ENCODE assay signal across 19 mouse cellular contexts in genomic region chr7:132444221-132444620, GRCm38 (mm10).
DNase-seq lines count a peak whose midpoint lies in the region; ATAC-seq and TF ChIP-seq lines count a peak whose summit lies in the region.
"Had no signal": no experiment of that assay in that cellular context is flagged by ENCODE, and none has a peak within 500 bp of the region (broad histone marks: within the 10 kb centered on the region; RNA-seq: fewer than 3 reads in every experiment).

No protein-coding gene starts in this region.

- no peaks in the 10 kb centered on the region for H3K36me3 ChIP-seq in heart, embryonic 13.5 days
- H3K36me3 ChIP-seq in stomach, embryonic 14.5 days (ENCODE audit: control insufficient read depth, insufficient read depth, low read length): no peaks in the 10 kb centered on the region
- no peaks in the 10 kb centered on the region for H3K36me3 ChIP-seq in stomach, postnatal 0 days (ENCODE audit: control insufficient read depth, insufficient read depth, low read length)
- H3K36me3 ChIP-seq in intestine, embryonic 15.5 days: no peaks in the 10 kb centered on the region
- H3K36me3 ChIP-seq in midbrain, postnatal 0 days (ENCODE audit: insufficient read depth, low read length): no peaks in the 10 kb centered on the region
- H3K36me3 ChIP-seq: liver, embryonic 12.5 days; midbrain, embryonic 15.5 days had no signal

- TF ChIP-seq CTCF in stomach, postnatal 0 days (IDR thresholded peaks at IDR 0.05; ENCODE audit: low read depth): no peak
- TF ChIP-seq CTCF in midbrain, postnatal 0 days (IDR thresholded peaks at IDR 0.05): no peak

- H3K27me3 ChIP-seq in heart, embryonic 13.5 days (replicated peaks): no peaks in the 10 kb centered on the region
- H3K27me3 ChIP-seq in stomach, embryonic 14.5 days (ENCODE audit: control insufficient read depth, insufficient read depth, low read length): no peaks in the 10 kb centered on the region
- H3K27me3 ChIP-seq in stomach, postnatal 0 days (ENCODE audit: control insufficient read depth, insufficient read depth, low read length): no peaks in the 10 kb centered on the region
- H3K27me3 ChIP-seq in intestine, embryonic 15.5 days (replicated peaks): no peaks in the 10 kb centered on the region
- H3K27me3 ChIP-seq in midbrain, postnatal 0 days (ENCODE audit: insufficient read depth, low read length): no peaks in the 10 kb centered on the region
- H3K27me3 ChIP-seq: midbrain, embryonic 15.5 days had no signal

- no peak overlapping the region for H3K4me2 ChIP-seq in heart, embryonic 13.5 days
- H3K4me2 ChIP-seq in stomach, embryonic 14.5 days (replicated peaks; ENCODE audit: low read depth, low read length): no peak overlapping the region
- H3K4me2 ChIP-seq in stomach, postnatal 0 days (replicated peaks; ENCODE audit: low read depth): no peak overlapping the region
- H3K4me2 ChIP-seq in intestine, embryonic 15.5 days (replicated peaks): no peak overlapping the region
- H3K4me2 ChIP-seq in midbrain, postnatal 0 days (ENCODE audit: low read depth, low read length, poor library complexity, severe bottlenecking): no peak overlapping the region
- H3K4me2 ChIP-seq: liver, embryonic 12.5 days; midbrain, embryonic 15.5 days had no signal

- WGBS in heart, embryonic 13.5 days: 76% methylated on average over 2 of the region's 2 CpGs
- 69% methylated on average over 2 of the region's 2 CpGs for WGBS in stomach, embryonic 14.5 days
- WGBS in stomach, postnatal 0 days: 63% methylated on average over 2 of the region's 2 CpGs
- 66% methylated on average over 2 of the region's 2 CpGs for WGBS in intestine, embryonic 15.5 days
- 96% methylated on average over 2 of the region's 2 CpGs for WGBS in midbrain, postnatal 0 days

- H3K9ac ChIP-seq in heart, embryonic 13.5 days: no peak overlapping the region
- no peak overlapping the region for H3K9ac ChIP-seq in stomach, embryonic 14.5 days (replicated peaks; ENCODE audit: low read depth, low read length)
- no peak overlapping the region for H3K9ac ChIP-seq in stomach, postnatal 0 days (ENCODE audit: low read length)
- H3K9ac ChIP-seq in intestine, embryonic 15.5 days: no peak overlapping the region
- no peak overlapping the region for H3K9ac ChIP-seq in midbrain, postnatal 0 days (replicated peaks; ENCODE audit: low read length, poor library complexity, severe bottlenecking)
- H3K9ac ChIP-seq: liver, embryonic 12.5 days; midbrain, embryonic 15.5 days had no signal

- no peak for TF ChIP-seq EP300 in stomach, postnatal 0 days (optimal IDR thresholded peaks at IDR 0.05)

- DNase-seq in heart, adult 11 months: no peak
- DNase-seq in stomach, postnatal 0 days (ENCODE audit: low spot score): no peak
- DNase-seq in midbrain, postnatal 0 days (ENCODE audit: low spot score): no peak
- DNase-seq in ovary, postnatal 36 days (ENCODE audit: low spot score): no peak
- DNase-seq in right cerebral cortex, postnatal 36 days (ENCODE audit: low spot score in 2 of 2): no peak
- DNase-seq: adrenal gland, postnatal 14 days; heart, adult 2 months; heart, postnatal 36 days; kidney, adult 9 months; kidney, postnatal 36 days; spleen, adult 18-20 months; thymus, postnatal 25 days had no signal

- no peak for ATAC-seq in heart, embryonic 13.5 days (ENCODE audit: extremely low read depth, insufficient number of reproducible peaks, low FRiP score, low TSS enrichment)
- ATAC-seq in stomach, embryonic 14.5 days (ENCODE audit: insufficient number of reproducible peaks, insufficient read depth, low FRiP score, low read depth): no peak
- no peak for ATAC-seq in stomach, postnatal 0 days (ENCODE audit: low FRiP score, low TSS enrichment)
- ATAC-seq in intestine, embryonic 15.5 days: no peak
- no peak for ATAC-seq in midbrain, postnatal 0 days (ENCODE audit: low FRiP score)
- ATAC-seq: forebrain, embryonic 16.5 days; hindbrain, embryonic 16.5 days; liver, embryonic 12.5 days; midbrain, embryonic 15.5 days had no signal

- no peaks in the 10 kb centered on the region for H3K9me3 ChIP-seq in heart, embryonic 13.5 days
- H3K9me3 ChIP-seq in stomach, embryonic 14.5 days (ENCODE audit: control insufficient read depth, low read depth, low read length): no peaks in the 10 kb centered on the region
- H3K9me3 ChIP-seq in stomach, postnatal 0 days (ENCODE audit: control insufficient read depth, low read length): no peaks in the 10 kb centered on the region
- no peaks in the 10 kb centered on the region for H3K9me3 ChIP-seq in intestine, embryonic 15.5 days
- no peaks in the 10 kb centered on the region for H3K9me3 ChIP-seq in midbrain, postnatal 0 days (ENCODE audit: low read length)
- H3K9me3 ChIP-seq: liver, embryonic 12.5 days; midbrain, embryonic 15.5 days had no signal

- peak overlapping the region; percentile 45 for H3K27ac ChIP-seq in heart, embryonic 13.5 days (replicated peaks)
- peak overlapping the region; percentile 82 for H3K27ac ChIP-seq in stomach, embryonic 14.5 days (ENCODE audit: low read length)
- H3K27ac ChIP-seq in stomach, postnatal 0 days (replicated peaks): no peak overlapping the region
- peak overlapping the region; percentile 72 for H3K27ac ChIP-seq in intestine, embryonic 15.5 days
- no peak overlapping the region for H3K27ac ChIP-seq in midbrain, postnatal 0 days (ENCODE audit: low read depth, low read length)
- H3K27ac ChIP-seq: liver, embryonic 12.5 days; midbrain, embryonic 15.5 days had no signal

- peaks cover 24% of the 10 kb centered on the region for H3K4me1 ChIP-seq in heart, embryonic 13.5 days
- H3K4me1 ChIP-seq in stomach, embryonic 14.5 days (ENCODE audit: control insufficient read depth, insufficient read depth, low read length): peaks cover 27% of the 10 kb centered on the region
- H3K4me1 ChIP-seq in stomach, postnatal 0 days (replicated peaks; ENCODE audit: control insufficient read depth, insufficient read depth): no peaks in the 10 kb centered on the region; the same call in 1 of the 2 replicates
- H3K4me1 ChIP-seq in intestine, embryonic 15.5 days (replicated peaks): peaks cover 14% of the 10 kb centered on the region; the same call in 1 of the 2 replicates
- H3K4me1 ChIP-seq in midbrain, postnatal 0 days (ENCODE audit: insufficient read depth, low read length): no peaks in the 10 kb centered on the region; the same call in 1 of the 2 replicates
- H3K4me1 ChIP-seq: midbrain, embryonic 15.5 days had no signal

- H3K4me3 ChIP-seq in heart, embryonic 13.5 days: no peak overlapping the region
- H3K4me3 ChIP-seq in stomach, embryonic 14.5 days (ENCODE audit: low read depth, low read length): no peak overlapping the region
- H3K4me3 ChIP-seq in stomach, postnatal 0 days (ENCODE audit: low read depth, low read length): no peak overlapping the region
- H3K4me3 ChIP-seq in intestine, embryonic 15.5 days (replicated peaks): no peak overlapping the region
- no peak overlapping the region for H3K4me3 ChIP-seq in midbrain, postnatal 0 days (ENCODE audit: low read depth, low read length)
- H3K4me3 ChIP-seq: heart, adult 2 months; liver, embryonic 12.5 days; midbrain, embryonic 15.5 days had no signal

Comparison
In these comparisons a context has a peak if more than half of its experiments do, and no peak if none do; other contexts are left out.
1. H3K27ac ChIP-seq: peak in heart, embryonic 13.5 days (single experiment), stomach, embryonic 14.5 days (single experiment) and intestine, embryonic 15.5 days (single experiment); none in stomach, postnatal 0 days (single experiment) and midbrain, postnatal 0 days (single experiment).